Mouse (Mus musculus): ENCODE measurements around the gene Bpi. TPM values are rescaled to one million over a fixed set of nuclear protein-coding genes. Genes with fewer than 3 reads are reported as not detected.

Gene Bpi
- polyA plus RNA-seq, 1 experiment from 2014 or later, result not detected

- Histone ChIP-seq H3K4me2 (replicated peaks; ENCODE audit: low read depth, low read length) (no peak overlapping the region), H3K36me3 (ENCODE audit: control insufficient read depth, insufficient read depth, low read length) (no peaks in the 10 kb centered on the region), H3K27me3 (ENCODE audit: control insufficient read depth, insufficient read depth, low read length) (no peaks in the 10 kb centered on the region), H3K4me1 (ENCODE audit: control insufficient read depth, insufficient read depth, low read length) (no peaks in the 10 kb centered on the region), H3K9ac (replicated peaks; ENCODE audit: low read depth, low read length) (no peak overlapping the region), H3K9me3 (ENCODE audit: control insufficient read depth, low read depth, low read length) (no peaks in the 10 kb centered on the region), H3K4me3 (ENCODE audit: low read depth, low read length) (no peak overlapping the region), H3K27ac (ENCODE audit: low read length) (no peak overlapping the region)
- no peak for ATAC-seq (ENCODE audit: insufficient number of reproducible peaks, insufficient read depth, low FRiP score, low read depth)
- 72% methylated on average over 1 of the region's 1 CpGs for WGBS
Measured at GRCm38 (mm10) chr2:158313089-158313488, 55.2 kb downstream of the Bpi start.

- WGBS, result 68% methylated on average over 8 of the region's 8 CpGs
- H3K4me3 ChIP-seq (ENCODE audit: low read depth, low read length), result no peak overlapping the region
- no peaks in the 10 kb centered on the region for H3K4me1 ChIP-seq (ENCODE audit: control insufficient read depth, insufficient read depth, low read length)
- H3K9me3 ChIP-seq (ENCODE audit: control insufficient read depth, low read depth, low read length), result no peaks in the 10 kb centered on the region
- no peak overlapping the region for H3K27ac ChIP-seq (ENCODE audit: low read length)
- no peak for ATAC-seq (ENCODE audit: insufficient number of reproducible peaks, insufficient read depth, low FRiP score, low read depth)
- no peak overlapping the region for H3K4me2 ChIP-seq (replicated peaks; ENCODE audit: low read depth, low read length)
- H3K9ac ChIP-seq (replicated peaks; ENCODE audit: low read depth, low read length), result no peak overlapping the region
- no peaks in the 10 kb centered on the region for H3K36me3 ChIP-seq (ENCODE audit: control insufficient read depth, insufficient read depth, low read length)
- H3K27me3 ChIP-seq (ENCODE audit: control insufficient read depth, insufficient read depth, low read length), result no peaks in the 10 kb centered on the region
Measured at GRCm38 (mm10) chr2:158316371-158316770, 58.5 kb downstream of the Bpi start.

DNA sequence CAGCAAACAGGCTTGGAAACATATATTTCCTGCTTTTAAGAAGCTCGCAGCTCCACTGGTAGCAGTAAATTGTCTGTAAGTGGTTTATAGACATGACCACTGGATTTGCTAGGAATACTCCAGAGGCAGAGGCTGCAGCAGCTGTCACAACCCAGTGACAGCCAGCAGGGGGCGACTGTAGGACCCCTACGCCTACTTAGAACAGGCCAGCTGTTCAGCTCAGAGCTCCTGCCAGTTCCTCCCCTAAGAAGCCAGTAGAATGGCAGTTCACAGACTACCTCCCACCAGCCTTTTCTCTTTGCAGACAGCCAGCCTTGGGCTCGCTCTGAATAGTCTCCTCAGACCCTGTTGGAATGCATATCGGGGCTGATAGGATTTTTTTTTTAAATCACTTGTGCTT, 59.1 kb downstream of the Bpi start:
- WGBS, result 14% methylated on average over 5 of the region's 5 CpGs

GRCm38 (mm10) chr2:158321596-158321995, 63.7 kb downstream of the Bpi start:
- H3K36me3 ChIP-seq (ENCODE audit: control insufficient read depth, insufficient read depth, low read length), result no peaks in the 10 kb centered on the region
- no peaks in the 10 kb centered on the region for H3K27me3 ChIP-seq (ENCODE audit: control insufficient read depth, insufficient read depth, low read length)
- H3K4me1 ChIP-seq (ENCODE audit: control insufficient read depth, insufficient read depth, low read length), result no peaks in the 10 kb centered on the region
- 90% methylated on average over 6 of the region's 6 CpGs for WGBS
- no peak overlapping the region for H3K4me2 ChIP-seq (replicated peaks; ENCODE audit: low read depth, low read length)
- no peak overlapping the region for H3K4me3 ChIP-seq (ENCODE audit: low read depth, low read length)
- no peak overlapping the region for H3K9ac ChIP-seq (replicated peaks; ENCODE audit: low read depth, low read length)
- H3K27ac ChIP-seq (ENCODE audit: low read length), result no peak overlapping the region
- ATAC-seq (ENCODE audit: insufficient number of reproducible peaks, insufficient read depth, low FRiP score, low read depth), result no peak
- no peaks in the 10 kb centered on the region for H3K9me3 ChIP-seq (ENCODE audit: control insufficient read depth, low read depth, low read length)

More for the DNA sequence above, 59.1 kb downstream of the Bpi start:
- no peak for ATAC-seq (ENCODE audit: insufficient number of reproducible peaks, insufficient read depth, low FRiP score, low read depth)
- H3K4me2 ChIP-seq (replicated peaks; ENCODE audit: low read depth, low read length), result no peak overlapping the region
- no peaks in the 10 kb centered on the region for H3K27me3 ChIP-seq (ENCODE audit: control insufficient read depth, insufficient read depth, low read length)
- H3K4me3 ChIP-seq (ENCODE audit: low read depth, low read length), result no peak overlapping the region
- no peak overlapping the region for H3K9ac ChIP-seq (replicated peaks; ENCODE audit: low read depth, low read length)
- H3K9me3 ChIP-seq (ENCODE audit: control insufficient read depth, low read depth, low read length), result no peaks in the 10 kb centered on the region
- H3K27ac ChIP-seq (ENCODE audit: low read length), result no peak overlapping the region
- no peaks in the 10 kb centered on the region for H3K4me1 ChIP-seq (ENCODE audit: control insufficient read depth, insufficient read depth, low read length)
- H3K36me3 ChIP-seq (ENCODE audit: control insufficient read depth, insufficient read depth, low read length), result no peaks in the 10 kb centered on the region

DNA sequence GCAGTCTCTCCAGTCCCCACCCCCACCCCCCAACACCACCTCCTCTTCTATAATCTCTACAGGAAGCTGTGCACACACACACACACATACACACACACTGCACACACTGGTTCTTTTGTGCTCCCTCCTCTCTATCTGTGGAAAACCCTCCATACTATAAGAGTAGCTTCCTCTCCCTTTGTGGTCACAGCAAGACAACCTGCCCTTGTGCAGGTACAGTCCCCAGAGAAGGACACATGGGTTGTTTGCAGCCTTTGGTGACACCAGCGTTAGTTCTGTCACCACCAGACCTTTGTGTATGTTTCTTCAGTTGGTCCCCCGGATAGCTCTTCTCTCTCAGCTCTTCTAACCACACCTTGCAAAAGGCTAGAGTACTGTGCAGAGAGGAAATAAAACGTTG, 65.0 kb downstream of the Bpi start:
- WGBS, result 64% methylated on average over 3 of the region's 3 CpGs
- no peaks in the 10 kb centered on the region for H3K27me3 ChIP-seq (ENCODE audit: control insufficient read depth, insufficient read depth, low read length)
- no peak overlapping the region for H3K27ac ChIP-seq (ENCODE audit: low read length)
- H3K9me3 ChIP-seq (ENCODE audit: control insufficient read depth, low read depth, low read length), result no peaks in the 10 kb centered on the region
- H3K4me2 ChIP-seq (replicated peaks; ENCODE audit: low read depth, low read length), result no peak overlapping the region
- H3K9ac ChIP-seq (replicated peaks; ENCODE audit: low read depth, low read length), result no peak overlapping the region
- ATAC-seq (ENCODE audit: insufficient number of reproducible peaks, insufficient read depth, low FRiP score, low read depth), result no peak
- no peaks in the 10 kb centered on the region for H3K4me1 ChIP-seq (ENCODE audit: control insufficient read depth, insufficient read depth, low read length)
- H3K4me3 ChIP-seq (ENCODE audit: low read depth, low read length), result no peak overlapping the region
- H3K36me3 ChIP-seq (ENCODE audit: control insufficient read depth, insufficient read depth, low read length), result no peaks in the 10 kb centered on the region

DNA sequence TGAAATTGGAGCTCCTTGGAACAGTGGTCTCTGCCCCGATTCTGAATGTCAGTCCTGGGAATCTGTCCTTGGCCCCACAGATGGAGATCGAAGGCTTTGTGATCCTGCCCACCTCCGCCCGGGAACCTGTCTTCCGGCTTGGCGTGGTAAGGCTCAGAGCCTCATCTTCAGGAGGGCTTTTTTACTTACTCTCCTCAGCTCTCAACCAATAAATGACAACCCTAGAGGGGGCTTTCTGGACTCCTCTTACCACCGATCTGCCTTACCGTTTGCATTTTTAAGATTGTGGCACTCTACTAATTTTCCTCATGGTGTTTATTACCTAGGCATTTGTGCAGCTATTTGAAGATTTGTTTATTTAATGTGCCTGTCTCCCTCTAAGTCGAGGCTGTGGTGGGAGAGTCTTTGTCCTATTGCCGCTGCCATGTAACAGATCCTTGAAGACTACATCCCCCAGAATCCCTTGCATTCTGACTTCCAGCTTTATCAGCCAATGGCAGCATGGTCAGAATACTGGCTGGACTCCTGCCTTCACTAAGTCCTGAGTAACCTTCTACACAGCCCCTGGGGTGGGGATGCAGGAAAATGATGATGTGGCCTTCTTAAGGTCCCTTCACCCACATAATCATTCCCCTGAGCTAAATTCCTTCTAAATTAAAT, 66.8 kb downstream of the Bpi start:
- Histone ChIP-seq H3K4me3 (ENCODE audit: low read depth, low read length) (no peak overlapping the region), H3K27ac (ENCODE audit: low read length) (no peak overlapping the region), H3K27me3 (ENCODE audit: control insufficient read depth, insufficient read depth, low read length) (no peaks in the 10 kb centered on the region), H3K9me3 (ENCODE audit: control insufficient read depth, low read depth, low read length) (no peaks in the 10 kb centered on the region), H3K36me3 (ENCODE audit: control insufficient read depth, insufficient read depth, low read length) (no peaks in the 10 kb centered on the region), H3K4me1 (ENCODE audit: control insufficient read depth, insufficient read depth, low read length) (no peaks in the 10 kb centered on the region), H3K4me2 (replicated peaks; ENCODE audit: low read depth, low read length) (no peak overlapping the region), H3K9ac (replicated peaks; ENCODE audit: low read depth, low read length) (no peak overlapping the region)
- WGBS, result 58% methylated on average over 10 of the region's 10 CpGs
- ATAC-seq (ENCODE audit: insufficient number of reproducible peaks, insufficient read depth, low FRiP score, low read depth), result peak; percentile 61; the same call in 1 of the 2 replicates

DNA sequence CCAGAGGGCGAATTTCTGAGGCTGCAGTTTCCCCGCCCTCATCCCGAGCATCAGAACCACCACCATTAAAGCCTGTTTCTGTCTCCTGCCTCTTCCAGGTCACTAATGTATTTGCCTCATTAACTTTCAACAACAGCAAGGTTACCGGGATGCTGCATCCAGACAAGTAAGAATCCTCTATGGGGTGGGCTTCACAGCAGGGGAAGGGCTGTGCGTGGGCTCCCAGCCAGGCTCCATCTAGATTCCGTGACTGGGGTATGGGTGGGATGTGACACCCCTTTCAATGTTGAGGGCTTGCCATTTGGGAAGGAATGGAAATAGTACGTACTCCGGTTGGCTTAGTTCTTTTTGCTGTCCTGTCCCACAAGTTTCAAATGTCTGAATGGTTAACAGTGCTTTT, 67.7 kb downstream of the Bpi start:
- no peaks in the 10 kb centered on the region for H3K27me3 ChIP-seq (ENCODE audit: control insufficient read depth, insufficient read depth, low read length)
- H3K9ac ChIP-seq (replicated peaks; ENCODE audit: low read depth, low read length), result no peak overlapping the region
- no peak overlapping the region for H3K27ac ChIP-seq (ENCODE audit: low read length)
- H3K4me2 ChIP-seq (replicated peaks; ENCODE audit: low read depth, low read length), result no peak overlapping the region
- no peak overlapping the region for H3K4me3 ChIP-seq (ENCODE audit: low read depth, low read length)
- no peaks in the 10 kb centered on the region for H3K36me3 ChIP-seq (ENCODE audit: control insufficient read depth, insufficient read depth, low read length)
- no peaks in the 10 kb centered on the region for H3K4me1 ChIP-seq (ENCODE audit: control insufficient read depth, insufficient read depth, low read length)
- WGBS, result 83% methylated on average over 8 of the region's 8 CpGs
- ATAC-seq (ENCODE audit: insufficient number of reproducible peaks, insufficient read depth, low FRiP score, low read depth), result no peak
- H3K9me3 ChIP-seq (ENCODE audit: control insufficient read depth, low read depth, low read length), result no peaks in the 10 kb centered on the region

Data from stomach, embryonic 14.5 days (tissue).